In genomic region chrX:19237738-19238261, GRCm38 (mm10) we compare ENCODE assay signal across 8 mouse cellular contexts.
DNase-seq lines count a peak whose midpoint lies in the region; ATAC-seq and TF ChIP-seq lines count a peak whose summit lies in the region.

No protein-coding gene starts in this region.

- no peak for TF ChIP-seq CTCF in ES-Bruce4 (IDR thresholded peaks at IDR 0.05; ENCODE audit: low read depth, low read length)
- TF ChIP-seq CTCF in layer of hippocampus, adult 2 months (conservative IDR thresholded peaks at IDR 0.05), result no peak
- TF ChIP-seq CTCF in thymus, adult 2 months (IDR thresholded peaks at IDR 0.05; ENCODE audit: borderline replicate concordance, control insufficient read depth, extremely low read depth, insufficient read depth, low read length, poor library complexity), result no peak

- H3K4me3 ChIP-seq in ES-Bruce4 (ENCODE audit: low read depth, low read length), result peak overlapping the region; percentile 94
- H3K4me3 ChIP-seq in brown adipose tissue, adult 24 weeks (ENCODE audit: insufficient read depth, low read depth, low read length), result peak overlapping the region; percentile 67
- peak overlapping the region; percentile 46 for H3K4me3 ChIP-seq in forebrain, embryonic 12.5 days (replicated peaks)
- peak overlapping the region; percentile 64 for H3K4me3 ChIP-seq in layer of hippocampus, adult 2 months
- H3K4me3 ChIP-seq in lung, embryonic 15.5 days, result peak overlapping the region; percentile 47
- H3K4me3 ChIP-seq in thymus, adult 2 months (ENCODE audit: control insufficient read depth, insufficient read depth, low read length), result peak overlapping the region; percentile 62

- H3K9ac ChIP-seq in ES-Bruce4 (ENCODE audit: low read depth, poor library complexity, severe bottlenecking), result peak overlapping the region; percentile 81
- H3K9ac ChIP-seq in forebrain, embryonic 12.5 days, result peak overlapping the region; percentile 53
- H3K9ac ChIP-seq in lung, embryonic 15.5 days, result peak overlapping the region; percentile 36

- peak; percentile 16 for DNase-seq in heart, postnatal 4 days
- peak; percentile 30 to 34 for DNase-seq in layer of hippocampus, adult 2 months (ENCODE audit: low spot score in 2 of 2)
- DNase-seq in thymus, adult 2 months, result peak; percentile 27

- no peak for TF ChIP-seq EP300 in ES-Bruce4 (IDR thresholded peaks at IDR 0.05; ENCODE audit: insufficient read depth, low read depth, low read length)

- no peak overlapping the region for H3K27ac ChIP-seq in ES-Bruce4 (ENCODE audit: insufficient read depth, low read length)
- no peak overlapping the region for H3K27ac ChIP-seq in brown adipose tissue, adult 24 weeks (replicated peaks; ENCODE audit: low read depth, low read length)
- no peak overlapping the region for H3K27ac ChIP-seq in forebrain, embryonic 12.5 days
- H3K27ac ChIP-seq in layer of hippocampus, adult 2 months, result peak overlapping the region; percentile 87
- peak overlapping the region; percentile 29; the same call in 1 of the 2 replicates for H3K27ac ChIP-seq in lung, embryonic 15.5 days
- H3K27ac ChIP-seq in thymus, adult 2 months (ENCODE audit: control insufficient read depth, insufficient read depth, low read length), result no peak overlapping the region

- no peak for TF ChIP-seq POLR2A in ES-Bruce4 (IDR thresholded peaks at IDR 0.05; ENCODE audit: insufficient read depth, low read length)
- no peak for TF ChIP-seq POLR2A in thymus, adult 2 months (IDR thresholded peaks at IDR 0.05; ENCODE audit: control insufficient read depth, extremely low read depth, insufficient read depth, low read length, poor library complexity)

- no peaks in the 10 kb centered on the region for H3K9me3 ChIP-seq in ES-Bruce4 (replicated peaks; ENCODE audit: control insufficient read depth, insufficient read depth, low read length, poor library complexity, severe bottlenecking)
- H3K9me3 ChIP-seq in forebrain, embryonic 12.5 days, result no peaks in the 10 kb centered on the region
- H3K9me3 ChIP-seq in lung, embryonic 15.5 days, result no peaks in the 10 kb centered on the region

- H3K27me3 ChIP-seq in ES-Bruce4 (ENCODE audit: control insufficient read depth, insufficient read depth, low read length, poor library complexity, severe bottlenecking), result no peaks in the 10 kb centered on the region
- H3K27me3 ChIP-seq in forebrain, embryonic 12.5 days, result no peaks in the 10 kb centered on the region
- H3K27me3 ChIP-seq in lung, embryonic 15.5 days, result no peaks in the 10 kb centered on the region
- no peaks in the 10 kb centered on the region for H3K27me3 ChIP-seq in thymus, adult 2 months (ENCODE audit: control insufficient read depth, insufficient read depth, low read length)

- H3K36me3 ChIP-seq in ES-Bruce4 (ENCODE audit: control insufficient read depth, insufficient read depth, low read length, poor library complexity, severe bottlenecking), result no peaks in the 10 kb centered on the region
- no peaks in the 10 kb centered on the region for H3K36me3 ChIP-seq in forebrain, embryonic 12.5 days (replicated peaks)
- H3K36me3 ChIP-seq in lung, embryonic 15.5 days, result no peaks in the 10 kb centered on the region
- no peaks in the 10 kb centered on the region for H3K36me3 ChIP-seq in thymus, adult 2 months (ENCODE audit: control insufficient read depth, insufficient read depth, low read length)

- peak overlapping the region; percentile 70 for H3K4me2 ChIP-seq in forebrain, embryonic 12.5 days
- peak overlapping the region; percentile 77 for H3K4me2 ChIP-seq in lung, embryonic 15.5 days

- peak; percentile 90 for ATAC-seq in forebrain, embryonic 12.5 days (ENCODE audit: low FRiP score)
- ATAC-seq in lung, embryonic 15.5 days (ENCODE audit: borderline replicate concordance, extremely low read depth, low FRiP score, low TSS enrichment), result peak; percentile 96
- ATAC-seq in neutrophil, adult 5-6 weeks (ENCODE audit: extremely low read depth, insufficient number of reproducible peaks, low FRiP score, poor library complexity, severe bottlenecking), result peak; percentile 33; the same call in 1 of the 2 replicates

- no peaks in the 10 kb centered on the region for H3K4me1 ChIP-seq in ES-Bruce4 (ENCODE audit: control insufficient read depth, insufficient read depth, low read length)
- H3K4me1 ChIP-seq in brown adipose tissue, adult 24 weeks (ENCODE audit: control insufficient read depth, insufficient read depth, insufficient read length, low read length), result no peaks in the 10 kb centered on the region
- no peaks in the 10 kb centered on the region for H3K4me1 ChIP-seq in forebrain, embryonic 12.5 days
- no peaks in the 10 kb centered on the region for H3K4me1 ChIP-seq in lung, embryonic 15.5 days
- H3K4me1 ChIP-seq in thymus, adult 2 months (replicated peaks; ENCODE audit: control insufficient read depth, insufficient read depth, low read length), result peaks cover 9% of the 10 kb centered on the region

- 21% methylated on average over 21 of the region's 26 CpGs for WGBS in forebrain, embryonic 12.5 days
- WGBS in lung, embryonic 15.5 days, result 10% methylated on average over 14 of the region's 26 CpGs
- WGBS in thymus, adult 2 months, result under 1% methylated on average over 11 of the region's 26 CpGs

Comparison
In these comparisons a context has a peak if more than half of its experiments do, and no peak if none do; other contexts are left out.
1. H3K27ac ChIP-seq: peak in layer of hippocampus, adult 2 months (single experiment) and lung, embryonic 15.5 days (single experiment); none in ES-Bruce4 (single experiment), brown adipose tissue, adult 24 weeks (single experiment), forebrain, embryonic 12.5 days (single experiment) and thymus, adult 2 months (single experiment).
2. ATAC-seq: peak in every context shown above with its lines; median percentile 96 in lung, embryonic 15.5 days; 90 in forebrain, embryonic 12.5 days; 33 in neutrophil, adult 5-6 weeks.
3. Peak in every context shown above with its lines, with median percentiles within 50 percentile points of each other: H3K4me3 ChIP-seq, H3K9ac ChIP-seq and DNase-seq.